Mouse (Mus musculus): ENCODE measurements around the gene Tubgcp2.

DNA sequence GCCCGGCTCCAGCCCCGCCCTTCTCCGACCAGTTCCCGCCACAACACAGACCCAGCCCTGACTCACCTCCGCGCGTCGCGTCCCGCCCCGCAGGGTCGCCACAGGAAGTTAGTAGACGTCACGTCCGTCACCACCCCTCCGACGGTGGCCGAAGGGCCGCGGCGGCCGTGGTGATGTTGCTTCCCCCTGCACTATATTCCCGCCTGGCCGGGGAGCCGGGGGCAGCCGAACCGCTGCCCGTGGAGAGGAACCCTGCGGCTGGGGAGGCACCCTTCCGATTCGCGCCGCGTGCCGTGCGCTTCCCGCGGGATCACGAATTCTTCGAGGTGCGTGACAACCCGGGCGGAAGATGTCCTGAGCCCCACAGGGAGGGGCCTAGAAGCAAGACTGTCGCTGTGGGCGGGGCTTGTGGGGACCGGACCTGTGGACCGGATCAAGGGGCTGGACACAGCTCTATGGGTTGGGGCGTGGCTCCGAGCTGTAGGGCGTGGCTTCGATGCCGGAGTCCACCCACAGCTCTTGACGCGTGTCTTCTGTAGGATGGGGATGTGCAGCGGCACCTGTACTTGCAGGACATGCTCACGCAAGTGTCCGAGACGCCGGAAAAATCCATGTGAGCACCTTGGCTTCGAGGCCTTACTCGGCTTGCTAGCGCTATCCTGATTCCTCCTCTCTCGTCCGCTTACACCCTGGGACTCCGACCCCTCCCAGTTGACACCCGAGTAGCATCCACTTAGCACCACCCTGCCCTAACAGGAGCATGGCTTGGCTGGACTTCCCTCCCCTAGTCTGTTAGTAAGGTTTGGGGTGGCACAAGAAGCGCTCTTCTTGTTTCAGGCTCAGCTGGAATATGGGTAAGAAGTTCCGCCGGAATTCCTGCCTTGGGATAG lies at the start of gene Tubgcp2, which contains the start of gene Zfp511:
- TF ChIP-seq EP300 (IDR thresholded peaks at IDR 0.05; ENCODE audit: low read depth) (peak; percentile 56; the same call in 1 of the 2 replicates), CTCF (IDR thresholded peaks at IDR 0.05; ENCODE audit: low read depth) (0 out of 2 replicates have a peak, but pooled peaks have one; percentile 2)

Data from liver, postnatal 0 days (tissue).